Mouse (Mus musculus) right cerebral cortex, postnatal 14 days (tissue): ENCODE measurements at regions not wholly inside any gene's neighbourhood (a gene's known extent, or its start where the extent isn't known, plus 50 kb on each side); places are given as distances from the start of the nearest gene placed in this dataset.

Experiments used
- DNase-seq: peaks from one replicate; pipeline ENCODE4 v3.0.0; 2022

GRCm38 (mm10) chr2:34038982-34039381 is 151.2 kb upstream of the Mvb12b start:
- DNase-seq, result no peak

- no peak for DNase-seq
These were observed 145.5 kb upstream of the Mvb12b start for GRCm38 (mm10) chr2:34033212-34033611.

- no peak for DNase-seq
These were observed 143.7 kb upstream of the Mvb12b start for GRCm38 (mm10) chr2:34031421-34031820.

- DNase-seq, result no peak
These were observed 143.3 kb upstream of the Mvb12b start for GRCm38 (mm10) chr2:34031001-34031412.

- DNase-seq, result no peak
These were observed 139.7 kb upstream of the Mvb12b start for GRCm38 (mm10) chr2:34027445-34027844.

GRCm38 (mm10) chr2:34026566-34027360 is 139.0 kb upstream of the Mvb12b start:
- no peak for DNase-seq

- peak; percentile 39 for DNase-seq
These were observed 138.1 kb upstream of the Mvb12b start for GRCm38 (mm10) chr2:34025715-34026360.

GRCm38 (mm10) chr2:34017142-34017453 is 129.4 kb upstream of the Mvb12b start:
- DNase-seq, result no peak

- DNase-seq, result no peak
These were observed 128.8 kb upstream of the Mvb12b start for GRCm38 (mm10) chr2:34016350-34017141.

GRCm38 (mm10) chr2:34015640-34015995 is 127.9 kb upstream of the Mvb12b start:
- no peak for DNase-seq

GRCm38 (mm10) chr2:34014868-34015639 is 127.3 kb upstream of the Mvb12b start:
- DNase-seq, result no peak

- no peak for DNase-seq
These were observed 122.4 kb upstream of the Mvb12b start for GRCm38 (mm10) chr2:34010166-34010565.

GRCm38 (mm10) chr2:34007916-34008315 is 120.2 kb upstream of the Mvb12b start:
- DNase-seq, result no peak

- DNase-seq, result no peak
These were observed 109.4 kb upstream of the Mvb12b start for GRCm38 (mm10) chr2:33997106-33997505.

- DNase-seq, result no peak
These were observed 108.6 kb upstream of the Mvb12b start for GRCm38 (mm10) chr2:33996331-33996730.

- DNase-seq, result no peak
These were observed 103.6 kb upstream of the Mvb12b start for GRCm38 (mm10) chr2:33991299-33991698.

- DNase-seq, result no peak
These were observed 103.0 kb upstream of the Mvb12b start for GRCm38 (mm10) chr2:33990711-33991110.

- DNase-seq, result no peak
These were observed 102.0 kb upstream of the Mvb12b start for GRCm38 (mm10) chr2:33989555-33990370.

GRCm38 (mm10) chr2:33986420-33986819 is 98.7 kb upstream of the Mvb12b start:
- DNase-seq, result no peak

GRCm38 (mm10) chr2:33985316-33985715 is 97.6 kb upstream of the Mvb12b start:
- DNase-seq, result no peak

- no peak for DNase-seq
These were observed 95.5 kb upstream of the Mvb12b start for GRCm38 (mm10) chr2:33983112-33983748.

- no peak for DNase-seq
These were observed 94.2 kb upstream of the Mvb12b start for GRCm38 (mm10) chr2:33981936-33982335.
